ENCODE assay signal across 23 mouse cellular contexts in genomic region chr7:144934901-144935300, GRCm38 (mm10). TPM values are rescaled to one million over a fixed set of nuclear protein-coding genes. Genes with fewer than 3 reads are reported as not detected.
DNase-seq lines count a peak whose midpoint lies in the region; ATAC-seq and TF ChIP-seq lines count a peak whose summit lies in the region.
"Had no signal": no experiment of that assay in that cellular context is flagged by ENCODE, and none has a peak within 500 bp of the region (broad histone marks: within the 10 kb centered on the region; RNA-seq: fewer than 3 reads in every experiment).

No protein-coding gene starts in this region.

- no peak for DNase-seq in kidney, postnatal 0 days (ENCODE audit: low spot score)
- DNase-seq in kidney, postnatal 4 days = no peak
- peak; percentile 73 for DNase-seq in gastrocnemius, adult 2 months
- no peak for DNase-seq in cerebellum, adult 9-11 months
- DNase-seq: lung, adult 18-20 months had no signal

- no peaks in the 10 kb centered on the region for H3K27me3 ChIP-seq in kidney, postnatal 0 days (ENCODE audit: insufficient read depth, low read length)
- H3K27me3 ChIP-seq in myocyte (ENCODE audit: control insufficient read depth, insufficient read depth, insufficient read length) = no peaks in the 10 kb centered on the region
- H3K27me3 ChIP-seq in heart, embryonic 11.5 days (ENCODE audit: control insufficient read depth, insufficient read depth, low read length) = 0 out of 2 replicates have a peak, but pooled peaks cover 3% of the 10 kb centered on the region
- no peaks in the 10 kb centered on the region for H3K27me3 ChIP-seq in kidney, embryonic 14.5 days (ENCODE audit: control insufficient read depth, insufficient read depth, low read length)
- H3K27me3 ChIP-seq: embryonic facial prominence, embryonic 15.5 days; limb, embryonic 13.5 days had no signal

- no peak for TF ChIP-seq POLR2A in myocyte (IDR thresholded peaks at IDR 0.05; ENCODE audit: insufficient read length, low read depth)

- peaks cover 26% of the 10 kb centered on the region for H3K79me2 ChIP-seq in myocyte (ENCODE audit: control insufficient read depth, insufficient read depth)

- H3K9me3 ChIP-seq in kidney, postnatal 0 days (replicated peaks; ENCODE audit: low read length) = no peaks in the 10 kb centered on the region
- no peaks in the 10 kb centered on the region for H3K9me3 ChIP-seq in heart, embryonic 11.5 days (replicated peaks; ENCODE audit: control insufficient read depth, low read length)
- H3K9me3 ChIP-seq in kidney, embryonic 14.5 days (ENCODE audit: control insufficient read depth, low read length) = no peaks in the 10 kb centered on the region
- H3K9me3 ChIP-seq: embryonic facial prominence, embryonic 15.5 days; heart, embryonic 10.5 days; limb, embryonic 13.5 days; liver, embryonic 12.5 days; stomach, embryonic 15.5 days had no signal

- WGBS in kidney, postnatal 0 days = 69% methylated on average over 5 of the region's 5 CpGs
- WGBS in heart, embryonic 11.5 days (ENCODE audit: insufficient replicate concordance) = 78% methylated on average over 5 of the region's 5 CpGs
- 73% methylated on average over 5 of the region's 5 CpGs for WGBS in kidney, embryonic 14.5 days

- intact Hi-C loops in gastrocnemius, adult 2 months (cut with DNase I) = loop anchor here (5.0 kb wide), 1 partner anchor 257 kb away; no protein-coding TSS in a partner anchor

- no peak for TF ChIP-seq CTCF in kidney, postnatal 0 days (IDR thresholded peaks at IDR 0.05; ENCODE audit: low read depth)
- no peak for TF ChIP-seq CTCF in gastrocnemius, adult 2 months (IDR thresholded peaks at IDR 0.05)

- no peak for ATAC-seq in kidney, postnatal 0 days (replicated peaks; ENCODE audit: low FRiP score, low read depth)
- no peak for ATAC-seq in heart, embryonic 11.5 days (replicated peaks; ENCODE audit: insufficient number of reproducible peaks, low FRiP score, low TSS enrichment)
- ATAC-seq in kidney, embryonic 14.5 days (ENCODE audit: low FRiP score, low TSS enrichment) = no peak
- ATAC-seq: forebrain, embryonic 16.5 days; intestine, postnatal 0 days; liver, embryonic 12.5 days had no signal

- H3K4me2 ChIP-seq in kidney, postnatal 0 days (ENCODE audit: low read length) = 0 out of 2 replicates have a peak overlapping the region, but pooled peaks have one; percentile 11
- no peak overlapping the region for H3K4me2 ChIP-seq in myocyte (ENCODE audit: low read depth)
- no peak overlapping the region for H3K4me2 ChIP-seq in heart, embryonic 11.5 days
- no peak overlapping the region; the same call in 1 of the 2 replicates for H3K4me2 ChIP-seq in kidney, embryonic 14.5 days (replicated peaks; ENCODE audit: low read depth, low read length)
- H3K4me2 ChIP-seq: embryonic facial prominence, embryonic 15.5 days; limb, embryonic 13.5 days; liver, embryonic 12.5 days; midbrain, embryonic 11.5 days; stomach, embryonic 15.5 days had no signal

- no peak overlapping the region for H3K27ac ChIP-seq in kidney, postnatal 0 days
- H3K27ac ChIP-seq in gastrocnemius, adult 2 months = peak overlapping the region; percentile 25; the same call in 1 of the 2 replicates
- no peak overlapping the region for H3K27ac ChIP-seq in heart, embryonic 11.5 days (ENCODE audit: low read depth, low read length)
- H3K27ac ChIP-seq in kidney, embryonic 14.5 days (ENCODE audit: low read depth, low read length) = no peak overlapping the region
- H3K27ac ChIP-seq: embryonic facial prominence, embryonic 15.5 days; heart, embryonic 10.5 days; limb, embryonic 13.5 days; liver, embryonic 12.5 days; stomach, embryonic 15.5 days had no signal

- no peak overlapping the region for H3ac ChIP-seq in myocyte (ENCODE audit: control insufficient read depth, insufficient read length)

- no peak overlapping the region for H3K9ac ChIP-seq in kidney, postnatal 0 days (ENCODE audit: low read depth, low read length)
- H3K9ac ChIP-seq in heart, embryonic 11.5 days (ENCODE audit: low read depth, low read length) = no peak overlapping the region
- H3K9ac ChIP-seq in kidney, embryonic 14.5 days (ENCODE audit: low read depth, low read length) = no peak overlapping the region
- H3K9ac ChIP-seq: embryonic facial prominence, embryonic 15.5 days; limb, embryonic 13.5 days; liver, embryonic 12.5 days; stomach, embryonic 15.5 days had no signal

- H3K4me1 ChIP-seq in kidney, postnatal 0 days (replicated peaks; ENCODE audit: insufficient read depth, low read length) = peaks cover under 1% of the 10 kb centered on the region; the same call in 1 of the 2 replicates
- peaks cover 9% of the 10 kb centered on the region for H3K4me1 ChIP-seq in heart, embryonic 11.5 days (ENCODE audit: control insufficient read depth, insufficient read depth, low read length)
- peaks cover 9% of the 10 kb centered on the region for H3K4me1 ChIP-seq in kidney, embryonic 14.5 days (ENCODE audit: control insufficient read depth, insufficient read depth, low read length)

- H3K36me3 ChIP-seq in kidney, postnatal 0 days (ENCODE audit: insufficient read depth, low read length) = peaks cover 44% of the 10 kb centered on the region
- H3K36me3 ChIP-seq in myocyte (ENCODE audit: control insufficient read depth, insufficient read depth) = no peaks in the 10 kb centered on the region
- peaks cover 32% of the 10 kb centered on the region for H3K36me3 ChIP-seq in heart, embryonic 11.5 days (ENCODE audit: control insufficient read depth, insufficient read depth, low read length)
- H3K36me3 ChIP-seq in kidney, embryonic 14.5 days (ENCODE audit: control insufficient read depth, insufficient read depth, low read length) = peaks cover 69% of the 10 kb centered on the region
- H3K36me3 ChIP-seq: stomach, embryonic 15.5 days had no signal

- H3K4me3 ChIP-seq in kidney, postnatal 0 days (replicated peaks; ENCODE audit: low read depth, low read length) = no peak overlapping the region
- H3K4me3 ChIP-seq in gastrocnemius, adult 2 months = no peak overlapping the region
- no peak overlapping the region for H3K4me3 ChIP-seq in myocyte
- H3K4me3 ChIP-seq in heart, embryonic 11.5 days (ENCODE audit: low read depth, low read length) = no peak overlapping the region
- H3K4me3 ChIP-seq in kidney, embryonic 14.5 days (ENCODE audit: low read length) = no peak overlapping the region
- H3K4me3 ChIP-seq: embryonic facial prominence, embryonic 15.5 days; heart, embryonic 10.5 days; limb, embryonic 13.5 days; liver, embryonic 12.5 days; stomach, embryonic 15.5 days had no signal

TF ChIP-seq in myocyte, 11 proteins besides CTCF, POLR2A, EP300 and RAD21:
- TF ChIP-seq TCF12 (IDR thresholded peaks at IDR 0.05; ENCODE audit: insufficient read depth, poor library complexity, severe bottlenecking) (peak; percentile 76), REST (IDR thresholded peaks at IDR 0.05; ENCODE audit: insufficient read depth, insufficient read length) (no peak), MYOG (IDR thresholded peaks at IDR 0.05; ENCODE audit: control insufficient read depth in 1 of 3, insufficient read depth in 1 of 3, insufficient read length in 2 of 3, low read depth in 2 of 3) (peak in 2 of 3 experiments; percentile 54 to 82), MAX (IDR thresholded peaks at IDR 0.05; ENCODE audit: low read depth) (no peak), SRF (IDR thresholded peaks at IDR 0.05; ENCODE audit: control insufficient read depth, insufficient read length, low read depth) (no peak), POLR2AphosphoS2 (IDR thresholded peaks at IDR 0.05; ENCODE audit: insufficient read length, low read depth) (no peak), TCF3 (IDR thresholded peaks at IDR 0.05; ENCODE audit: insufficient read length, low read depth) (peak; percentile 3), CEBPB (IDR thresholded peaks at IDR 0.05; ENCODE audit: insufficient read depth, poor library complexity, severe bottlenecking) (no peak), USF1 (IDR thresholded peaks at IDR 0.05; ENCODE audit: low read depth) (no peak), E2F4 (IDR thresholded peaks at IDR 0.05; ENCODE audit: insufficient read depth) (no peak), MYOD1 (IDR thresholded peaks at IDR 0.05; ENCODE audit: control insufficient read depth in 1 of 3, insufficient read length in 2 of 3, low read depth in 2 of 3) (peak; percentile 92 to 100 (median 97))

RNA-seq across cellular contexts. Expression of gene Ccnd1, which starts 4.8 kb away (rescaled TPM):
- polyA plus RNA-seq in kidney, postnatal 0 days (2015; fragmentation: Nextera tagmentation; extraction: Ambion mirVana) = 212 and 227 TPM in 2 replicates
- 1 to 10 TPM; 1.6 to 5.2 TPM for total RNA-seq in gastrocnemius, adult 2 months (2021)
- 36.6 TPM for polyA plus RNA-seq in myocyte (2012; fragmentation: generic; extraction: Trizol)
- 71.3 and 100 TPM in 2 replicates for polyA plus RNA-seq in heart, embryonic 11.5 days (2014; fragmentation: Nextera tagmentation; extraction: Ambion mirVana)
- polyA plus RNA-seq in kidney, embryonic 14.5 days (2014; fragmentation: Nextera tagmentation; extraction: Ambion mirVana) = 231 and 315 TPM in 2 replicates

RNA-seq across cellular contexts. Expression of gene LTO1, which starts 20.0 kb away (rescaled TPM):
- polyA plus RNA-seq in kidney, postnatal 0 days (2015; fragmentation: Nextera tagmentation; extraction: Ambion mirVana) = 22.4 and 25.9 TPM in 2 replicates
- 1 to 10 TPM; 8.1 to 9.9 TPM for total RNA-seq in gastrocnemius, adult 2 months (2021)
- polyA plus RNA-seq in myocyte (2012; fragmentation: generic; extraction: Trizol) = 15.4 TPM
- polyA plus RNA-seq in heart, embryonic 11.5 days (2014; fragmentation: Nextera tagmentation; extraction: Ambion mirVana) = 17.1 and 21.2 TPM in 2 replicates
- 19.2 and 20.3 TPM in 2 replicates for polyA plus RNA-seq in kidney, embryonic 14.5 days (2014; fragmentation: Nextera tagmentation; extraction: Ambion mirVana)

RNA-seq across cellular contexts. Expression of gene Fgf15, which starts 38.6 kb away (rescaled TPM):
- 0.87 and 0.92 TPM in 2 replicates for polyA plus RNA-seq in kidney, postnatal 0 days (2015; fragmentation: Nextera tagmentation; extraction: Ambion mirVana)
- total RNA-seq in gastrocnemius, adult 2 months (2021) = not detected
- polyA plus RNA-seq in myocyte (2012; fragmentation: generic; extraction: Trizol) = not detected
- 0.11 and 0.13 TPM in 2 replicates for polyA plus RNA-seq in heart, embryonic 11.5 days (2014; fragmentation: Nextera tagmentation; extraction: Ambion mirVana)
- 2.2 and 2.5 TPM in 2 replicates for polyA plus RNA-seq in kidney, embryonic 14.5 days (2014; fragmentation: Nextera tagmentation; extraction: Ambion mirVana)
- total RNA-seq: adrenal gland, postnatal 14 days; common myeloid progenitor, adult 5-6 weeks; granulocyte monocyte progenitor cell, adult 5-6 weeks; layer of hippocampus, adult 18-20 months; left cerebral cortex, postnatal 25 days had no signal
- polyA plus RNA-seq: cerebellum, adult 2 months; heart, postnatal 0 days; liver, embryonic 12.5 days had no signal
